Mouse (Mus musculus) ES-E14 (cell line): ENCODE measurements around the gene Rgsl1.

Source experiments
- MAFK ChIP-seq: IDR thresholded peaks from 2 replicates; pipeline ENCODE4 v1.6.1; 2014; ENCODE audit warnings: mild to moderate bottlenecking, low read depth, low read length, inconsistent platforms; ENCODE audit not compliant: insufficient read depth
- ZC3H11A ChIP-seq: IDR thresholded peaks from 2 replicates; pipeline ENCODE4 v1.6.1; 2012; ENCODE audit warnings: low read depth, mild to moderate bottlenecking, inconsistent platforms, low read length, borderline replicate concordance

- TF ChIP-seq MAFK: no peak
- no peak for TF ChIP-seq ZC3H11A
Measured at GRCm38 (mm10) chr1:153830746-153831145, 13.2 kb downstream of the Rgsl1 start.
